Mouse (Mus musculus) neural tube, embryonic 15.5 days (tissue): ENCODE data around the gene Lpcat1. TPM values are rescaled to one million over a fixed set of nuclear protein-coding genes. Genes with fewer than 3 reads are reported as not detected.

Experiments used
- ATAC-seq: fragments of 200-750 bp; cut with Nextera tagmentation; 2 replicates; pipeline ENCODE4 v1.8.0; 2017; ENCODE audit warnings: mild to moderate bottlenecking, moderate TSS enrichment, moderate library complexity; ENCODE audit not compliant: low FRiP score
- H3K27ac ChIP-seq: fragments of 300-500 bp; sonication (generic); replicated peaks from 2 replicates; pipeline ENCODE4 v1.5.1; 2015; ENCODE audit warnings: mild to moderate bottlenecking, inconsistent platforms
- H3K27me3 ChIP-seq: fragments of 300-500 bp; sonication (generic); replicated peaks from 2 replicates; pipeline ENCODE4 v1.6.1; 2015; ENCODE audit warnings: inconsistent platforms
- H3K36me3 ChIP-seq: fragments of 300-500 bp; sonication (generic); 2 replicates; pipeline ENCODE4 v1.6.1; 2015; ENCODE audit warnings: inconsistent platforms
- H3K4me1 ChIP-seq: fragments of 300-500 bp; sonication (generic); 2 replicates; pipeline ENCODE4 v1.6.1; 2015; ENCODE audit warnings: inconsistent platforms
- H3K4me2 ChIP-seq: fragments of 300-500 bp; sonication (generic); 2 replicates; pipeline ENCODE4 v1.6.1; 2015; ENCODE audit warnings: inconsistent platforms, mild to moderate bottlenecking, moderate library complexity
- H3K4me3 ChIP-seq: fragments of 300-500 bp; sonication (generic); replicated peaks from 2 replicates; pipeline ENCODE4 v1.5.1; 2015; ENCODE audit warnings: mild to moderate bottlenecking, inconsistent platforms
- H3K9ac ChIP-seq: fragments of 300-500 bp; sonication (generic); replicated peaks from 2 replicates; pipeline ENCODE4 v1.6.1; 2015; ENCODE audit warnings: mild to moderate bottlenecking, inconsistent platforms
- H3K9me3 ChIP-seq: fragments of 300-500 bp; sonication (generic); replicated peaks from 2 replicates; pipeline ENCODE4 v1.6.1; 2016; ENCODE audit warnings: inconsistent platforms
- WGBS: fragments of 180-500 bp; shearing (Covaris S2); methylation state at CpG from one replicate; pipeline ENCODE4 v1.1.7; 2015; ENCODE audit warnings: mixed read lengths; 5-methylcytosine and 5-hydroxymethylcytosine counted together
- polyA plus RNA-seq: library from polyadenylated mRNA; unstranded; fragments of >200 nt; fragmentation: Nextera tagmentation; extraction: Ambion mirVana; gene quantifications from 2 replicates; pipeline ENCODE4 v1.2.1, GENCODE M21; 2015

Gene Lpcat1
- polyA plus RNA-seq, 1 experiment from 2014 or later = 62.6 TPM

- no peaks in the 10 kb centered on the region for H3K9me3 ChIP-seq
- peaks cover 33% of the 10 kb centered on the region for H3K36me3 ChIP-seq
Measured at GRCm38 (mm10) chr13:73505686-73506467, 38.9 kb downstream of the Lpcat1 start.

DNA sequence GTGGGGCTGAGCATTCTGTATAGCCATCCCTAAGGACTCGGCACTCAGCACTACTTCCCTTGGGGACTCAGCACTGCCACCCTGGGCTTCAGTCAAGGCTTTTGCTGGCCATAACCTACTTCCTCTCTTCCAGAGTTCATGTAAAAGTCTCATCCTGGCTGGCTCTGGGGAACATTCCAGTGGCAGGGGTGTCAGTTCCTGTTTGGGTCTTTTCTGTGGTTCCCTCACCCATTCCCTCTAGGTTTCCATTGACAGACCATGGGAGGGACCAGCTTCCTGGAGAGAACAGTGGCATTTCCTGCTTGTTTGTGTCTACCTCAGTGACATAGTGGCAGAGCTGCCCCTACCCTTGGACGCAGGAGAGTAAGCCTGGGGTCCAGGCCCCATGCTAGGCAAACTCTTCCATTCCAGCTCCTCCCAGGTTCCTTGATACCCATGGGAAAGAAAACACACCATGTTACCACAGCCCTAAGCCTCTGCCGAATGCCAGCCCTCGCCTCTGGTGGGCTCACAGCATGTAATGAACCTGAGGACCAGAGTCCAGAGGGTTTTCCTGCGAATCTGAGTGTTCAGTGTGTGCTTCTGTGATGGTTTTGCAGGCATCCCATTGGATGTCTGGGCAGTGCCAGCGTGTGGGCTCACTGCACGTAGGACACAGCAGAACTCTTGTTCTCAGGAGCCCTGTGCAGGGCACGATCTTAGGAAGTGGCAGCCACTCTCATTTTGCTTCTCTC lies 42.0 kb downstream of the Lpcat1 start:
- H3K9ac ChIP-seq = no peak overlapping the region
- H3K4me1 ChIP-seq = no peaks in the 10 kb centered on the region
- no peak overlapping the region for H3K4me2 ChIP-seq
- H3K27me3 ChIP-seq = no peaks in the 10 kb centered on the region
- no peaks in the 10 kb centered on the region for H3K9me3 ChIP-seq
- no peak overlapping the region for H3K4me3 ChIP-seq
- ATAC-seq = no peak
- peaks cover 41% of the 10 kb centered on the region for H3K36me3 ChIP-seq
- 89% methylated on average over 8 of the region's 8 CpGs for WGBS
- H3K27ac ChIP-seq = no peak overlapping the region

More at GRCm38 (mm10) chr13:73505686-73506467, 38.9 kb downstream of the Lpcat1 start:
- H3K27me3 ChIP-seq = no peaks in the 10 kb centered on the region
- H3K4me3 ChIP-seq = no peak overlapping the region
- no peaks in the 10 kb centered on the region for H3K4me1 ChIP-seq
- 65% methylated on average over 7 of the region's 7 CpGs for WGBS
- H3K27ac ChIP-seq = no peak overlapping the region
- ATAC-seq = peak; percentile 68; the same call in 1 of the 2 replicates
- H3K4me2 ChIP-seq = no peak overlapping the region
- no peak overlapping the region for H3K9ac ChIP-seq

DNA sequence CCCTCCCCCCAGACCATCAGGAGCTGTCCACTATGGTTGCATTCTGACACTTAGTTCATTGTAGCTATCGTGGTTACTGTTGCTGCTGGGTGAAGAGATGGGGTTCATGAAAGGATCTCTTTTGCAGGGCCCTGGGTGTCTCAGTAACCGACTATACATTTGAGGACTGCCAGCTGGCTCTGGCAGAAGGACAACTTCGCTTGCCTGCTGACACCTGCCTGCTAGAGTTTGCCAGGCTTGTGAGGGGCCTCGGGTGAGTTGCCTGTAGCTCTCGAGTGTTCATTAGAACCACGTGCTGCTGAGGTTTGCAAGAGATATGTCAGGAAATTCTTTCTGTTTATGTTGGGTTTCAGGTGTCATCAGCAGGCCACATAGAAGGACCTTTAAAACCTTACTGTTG lies 42.9 kb downstream of the Lpcat1 start:
- WGBS = 80% methylated on average over 6 of the region's 6 CpGs
- no peak for ATAC-seq
- no peak overlapping the region for H3K9ac ChIP-seq
- H3K27me3 ChIP-seq = no peaks in the 10 kb centered on the region
- H3K4me3 ChIP-seq = no peak overlapping the region
- no peaks in the 10 kb centered on the region for H3K9me3 ChIP-seq
- H3K4me2 ChIP-seq = no peak overlapping the region
- H3K4me1 ChIP-seq = no peaks in the 10 kb centered on the region
- H3K36me3 ChIP-seq = peaks cover 50% of the 10 kb centered on the region
- no peak overlapping the region for H3K27ac ChIP-seq

GRCm38 (mm10) chr13:73512776-73513673 lies 46.0 kb downstream of the Lpcat1 start:
- no peak overlapping the region for H3K9ac ChIP-seq
- no peaks in the 10 kb centered on the region for H3K4me1 ChIP-seq
- H3K27me3 ChIP-seq = no peaks in the 10 kb centered on the region
- H3K9me3 ChIP-seq = no peaks in the 10 kb centered on the region
- WGBS = 57% methylated on average over 13 of the region's 13 CpGs
- peaks cover 63% of the 10 kb centered on the region for H3K36me3 ChIP-seq
- no peak overlapping the region for H3K4me3 ChIP-seq
- no peak overlapping the region for H3K4me2 ChIP-seq
- no peak overlapping the region for H3K27ac ChIP-seq
- ATAC-seq = peak; percentile 48; the same call in 1 of the 2 replicates

DNA sequence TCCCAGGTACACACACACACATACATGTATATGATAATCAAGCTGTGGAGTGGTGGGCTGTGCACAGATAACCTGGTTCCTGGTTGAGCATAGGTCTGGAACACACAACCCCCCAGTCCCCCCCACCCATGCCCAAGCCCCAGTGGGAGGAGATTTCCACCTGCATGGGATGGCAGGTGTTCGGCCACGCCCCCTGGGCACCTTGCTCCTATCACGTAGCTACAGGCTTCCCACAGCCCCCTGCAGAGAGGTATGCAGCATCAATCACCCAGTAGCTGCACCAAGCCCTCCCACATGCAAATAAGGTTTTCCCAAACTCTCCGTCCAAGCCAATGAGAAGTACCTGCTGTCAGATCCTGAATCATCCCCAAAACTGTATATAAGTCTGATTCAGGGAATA lies 49.9 kb downstream of the Lpcat1 start:
- Histone ChIP-seq H3K36me3 (peaks cover 44% of the 10 kb centered on the region), H3K4me2 (no peak overlapping the region), H3K9me3 (no peaks in the 10 kb centered on the region), H3K9ac (no peak overlapping the region), H3K27ac (no peak overlapping the region), H3K27me3 (no peaks in the 10 kb centered on the region), H3K4me1 (no peaks in the 10 kb centered on the region), H3K4me3 (no peak overlapping the region)
- 69% methylated on average over 4 of the region's 4 CpGs for WGBS
- no peak for ATAC-seq

DNA sequence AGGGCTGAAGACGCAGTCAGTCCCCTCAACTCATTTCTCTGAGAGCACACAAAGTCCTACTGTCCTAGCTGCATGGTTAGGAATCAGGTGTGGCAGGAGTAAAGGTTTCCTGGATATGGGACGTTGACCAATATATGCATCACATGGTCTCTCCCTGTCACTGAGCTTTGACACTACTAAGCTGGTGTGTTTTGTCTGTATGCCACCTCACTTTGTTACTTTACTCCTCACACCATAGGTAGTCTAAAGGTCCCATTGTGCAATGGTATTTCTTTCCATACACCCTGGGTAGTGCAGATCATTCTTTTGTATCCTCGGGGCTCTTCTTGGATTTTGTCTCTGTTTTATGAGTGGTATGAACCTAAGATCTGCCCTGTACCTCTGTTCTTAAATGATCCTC lies 66.7 kb downstream of the Lpcat1 start:
- Histone ChIP-seq H3K27ac (no peak overlapping the region), H3K27me3 (peaks cover 47% of the 10 kb centered on the region), H3K9ac (no peak overlapping the region), H3K36me3 (no peaks in the 10 kb centered on the region), H3K4me1 (peaks cover 14% of the 10 kb centered on the region), H3K4me2 (no peak overlapping the region), H3K9me3 (no peaks in the 10 kb centered on the region), H3K4me3 (no peak overlapping the region)
- WGBS = 88% methylated on average over 3 of the region's 3 CpGs
- ATAC-seq = no peak

DNA sequence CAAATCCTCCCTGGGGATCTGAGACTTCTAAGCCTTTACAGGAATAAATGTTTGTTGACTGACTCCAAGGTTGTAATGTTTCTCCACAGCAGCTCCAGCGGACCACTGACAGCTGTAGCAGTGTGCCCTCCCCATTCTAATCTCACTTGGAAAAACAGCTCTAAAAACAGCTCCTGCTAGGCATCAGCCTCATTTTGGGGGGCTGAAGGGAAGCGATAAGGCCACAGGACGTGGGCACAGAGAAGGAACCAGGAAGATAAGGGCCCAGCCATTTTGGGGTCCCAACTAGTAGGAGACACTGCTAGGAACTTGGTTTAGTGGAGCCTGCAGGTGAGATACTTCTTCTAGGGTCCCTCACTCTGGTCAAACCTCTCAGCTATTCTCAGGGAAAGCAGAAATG lies 68.3 kb downstream of the Lpcat1 start:
- H3K4me3 ChIP-seq = no peak overlapping the region
- no peaks in the 10 kb centered on the region for H3K36me3 ChIP-seq
- H3K4me2 ChIP-seq = no peak overlapping the region
- H3K27me3 ChIP-seq = peaks cover 52% of the 10 kb centered on the region
- H3K9me3 ChIP-seq = no peaks in the 10 kb centered on the region
- H3K9ac ChIP-seq = no peak overlapping the region
- H3K27ac ChIP-seq = no peak overlapping the region
- no peak for ATAC-seq
- peaks cover 14% of the 10 kb centered on the region for H3K4me1 ChIP-seq
- WGBS = 54% methylated on average over 3 of the region's 3 CpGs

GRCm38 (mm10) chr13:73536403-73536821 lies 69.4 kb downstream of the Lpcat1 start, which contains the start of gene Slc6a3:
Gene Slc6a3, plus strand, starts transcription at chr13:73536747.
- peak within 1 kb of the TSS; percentile 5 for H3K9ac ChIP-seq
- H3K27me3 ChIP-seq = peaks cover 52% of the 10 kb centered on the region
- peaks cover 14% of the 10 kb centered on the region for H3K4me1 ChIP-seq
- ATAC-seq = peak; percentile 45; the same call in 1 of the 2 replicates
- H3K36me3 ChIP-seq = no peaks in the 10 kb centered on the region
- no peaks in the 10 kb centered on the region for H3K9me3 ChIP-seq
- under 1% methylated on average over 26 of the region's 26 CpGs for WGBS
- no peak within 1 kb of the TSS for H3K27ac ChIP-seq
- peak within 1 kb of the TSS; percentile 77 for H3K4me2 ChIP-seq
- H3K4me3 ChIP-seq = peak within 1 kb of the TSS; percentile 41

DNA sequence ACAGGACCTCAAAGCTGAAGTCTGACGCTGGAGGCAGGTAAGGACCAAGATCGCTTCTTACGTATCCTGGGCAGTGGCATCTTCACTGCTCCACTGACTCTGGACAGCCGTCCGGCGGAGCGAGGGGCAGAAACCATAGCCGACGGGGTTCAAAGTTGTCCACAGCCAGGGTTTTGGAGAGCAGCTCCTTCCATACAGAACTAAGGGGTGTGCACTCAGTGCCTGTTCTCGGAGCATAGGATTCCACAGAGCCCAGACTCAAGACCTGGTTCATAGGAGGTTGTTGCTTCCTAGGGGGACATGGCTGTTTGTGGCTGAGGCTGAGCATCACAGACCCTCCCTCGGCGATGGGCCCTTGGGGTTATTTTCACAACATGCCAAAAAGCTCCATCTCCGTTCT lies 69.8 kb downstream of the Lpcat1 start:
- H3K4me3 ChIP-seq = peak overlapping the region; percentile 41
- peaks cover 52% of the 10 kb centered on the region for H3K27me3 ChIP-seq
- 18% methylated on average over 13 of the region's 13 CpGs for WGBS
- H3K4me2 ChIP-seq = peak overlapping the region; percentile 77
- no peaks in the 10 kb centered on the region for H3K36me3 ChIP-seq
- peak; percentile 45; the same call in 1 of the 2 replicates for ATAC-seq
- peaks cover 14% of the 10 kb centered on the region for H3K4me1 ChIP-seq
- H3K9me3 ChIP-seq = no peaks in the 10 kb centered on the region
- no peak overlapping the region for H3K27ac ChIP-seq
- peak overlapping the region; percentile 5; the same call in 1 of the 2 replicates for H3K9ac ChIP-seq

DNA sequence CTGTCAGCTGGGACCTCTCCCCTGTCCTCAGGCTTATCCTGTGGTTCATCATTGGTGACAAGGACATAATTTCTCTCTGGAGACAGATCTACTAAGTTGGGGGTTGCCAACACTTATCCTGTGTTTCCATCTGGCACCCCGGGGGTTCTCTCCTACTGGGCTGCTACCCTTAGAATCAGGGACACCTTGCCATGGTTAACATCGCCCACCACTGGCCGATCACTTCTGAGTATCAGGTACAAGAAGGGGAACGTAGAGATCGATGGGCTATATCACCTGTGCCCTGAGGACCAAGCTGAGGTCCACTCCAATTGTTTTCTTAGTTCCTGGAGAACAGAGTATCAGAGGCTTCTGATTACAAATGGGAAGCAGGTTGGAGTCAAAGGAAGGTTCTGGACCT lies 97.2 kb downstream of the Lpcat1 start:
- H3K27ac ChIP-seq = no peak overlapping the region
- no peaks in the 10 kb centered on the region for H3K9me3 ChIP-seq
- no peaks in the 10 kb centered on the region for H3K36me3 ChIP-seq
- no peak overlapping the region for H3K4me2 ChIP-seq
- H3K9ac ChIP-seq = no peak overlapping the region
- H3K4me3 ChIP-seq = no peak overlapping the region
- no peaks in the 10 kb centered on the region for H3K4me1 ChIP-seq
- no peaks in the 10 kb centered on the region for H3K27me3 ChIP-seq
- WGBS = 90% methylated on average over 5 of the region's 5 CpGs
- no peak for ATAC-seq
